Mouse (Mus musculus) cerebellum, adult 2 months (tissue): ENCODE measurements around the gene Igfals.

ENCODE experiments used
- CTCF ChIP-seq: fragments of 200-500 bp; IDR thresholded peaks from 2 replicates; pipeline ENCODE4 v1.5.1; 2011; ENCODE audit warnings: low read depth, mild to moderate bottlenecking, control low read depth, low read length, moderate library complexity, borderline replicate concordance; ENCODE audit not compliant: insufficient read depth
- POLR2A ChIP-seq: fragments of 200-500 bp; IDR thresholded peaks from 2 replicates; pipeline ENCODE4 v1.6.1; 2011; ENCODE audit warnings: low read length, control low read depth, borderline replicate concordance; ENCODE audit not compliant: insufficient read depth

GRCm38 (mm10) chr17:24899153-24899552, 33.4 kb downstream of the Igfals start:
- TF ChIP-seq POLR2A, result no peak
- TF ChIP-seq CTCF, result no peak
